Mouse (Mus musculus) hindbrain, embryonic 16.5 days (tissue): Measurements from ENCODE around the gene Tmem198b. TPM values are rescaled to one million over a fixed set of nuclear protein-coding genes. Genes with fewer than 3 reads are reported as not detected.

ENCODE experiments used
- ATAC-seq: fragments of 200-750 bp; cut with Nextera tagmentation; 2 replicates; pipeline ENCODE4 v1.8.0; 2017; ENCODE audit warnings: moderate TSS enrichment, moderate library complexity
- H3K27ac ChIP-seq: fragments of 300-500 bp; sonication (generic); 2 replicates; pipeline ENCODE4 v1.5.1; 2014; ENCODE audit warnings: low read depth, mild to moderate bottlenecking, control low read depth, low read length, moderate library complexity
- H3K27me3 ChIP-seq: fragments of 300-500 bp; sonication (generic); replicated peaks from 2 replicates; pipeline ENCODE4 v1.6.1; 2014; ENCODE audit warnings: low read length; ENCODE audit not compliant: control insufficient read depth, insufficient read depth
- H3K36me3 ChIP-seq: fragments of 300-500 bp; sonication (generic); 2 replicates; pipeline ENCODE4 v1.6.1; 2014; ENCODE audit warnings: mild to moderate bottlenecking, low read length, moderate library complexity, mixed read lengths; ENCODE audit not compliant: control insufficient read depth, insufficient read depth
- H3K4me1 ChIP-seq: fragments of 300-500 bp; sonication (generic); 2 replicates; pipeline ENCODE4 v1.6.1; 2014; ENCODE audit warnings: low read depth, low read length; ENCODE audit not compliant: control insufficient read depth, insufficient read depth
- H3K4me2 ChIP-seq: fragments of 300-500 bp; sonication (generic); 2 replicates; pipeline ENCODE4 v1.6.1; 2014; ENCODE audit warnings: mild to moderate bottlenecking, low read length, control low read depth, moderate library complexity
- H3K4me3 ChIP-seq: fragments of 300-500 bp; sonication (generic); 2 replicates; pipeline ENCODE4 v1.5.1; 2014; ENCODE audit warnings: mild to moderate bottlenecking, low read length, control low read depth, moderate library complexity
- H3K9ac ChIP-seq: fragments of 300-500 bp; sonication (generic); 2 replicates; pipeline ENCODE4 v1.6.1; 2014; ENCODE audit warnings: low read depth, mild to moderate bottlenecking, control low read depth, low read length, moderate library complexity
- H3K9me3 ChIP-seq: fragments of 300-500 bp; sonication (generic); 2 replicates; pipeline ENCODE4 v1.6.1; 2014; ENCODE audit warnings: mild to moderate bottlenecking, low read length, moderate library complexity; ENCODE audit not compliant: control insufficient read depth
- WGBS: fragments of 180-500 bp; shearing (Covaris S2); extraction: QIAGEN DNeasy Blood & Tissue Kit; methylation state at CpG from one replicate; pipeline ENCODE4 v1.1.7; 2014; 5-methylcytosine and 5-hydroxymethylcytosine counted together
- polyA plus RNA-seq: library from polyadenylated mRNA; unstranded; fragments of >200 nt; fragmentation: Nextera tagmentation; extraction: Ambion mirVana; gene quantifications from 2 replicates; pipeline ENCODE4 v1.2.1, GENCODE M21; 2015

Tmem198b gene
- polyA plus RNA-seq, 1 experiment from 2014 or later, result 19.6 TPM

- Histone ChIP-seq H3K4me2 (no peak within 1 kb of the TSS), H3K27ac (no peak within 1 kb of the TSS), H3K27me3 (no peaks in the 10 kb centered on the region), H3K9ac (no peak within 1 kb of the TSS), H3K36me3 (no peaks in the 10 kb centered on the region), H3K9me3 (no peaks in the 10 kb centered on the region), H3K4me1 (no peaks in the 10 kb centered on the region), H3K4me3 (no peak within 1 kb of the TSS)
- WGBS, result 64% methylated on average over 7 of the region's 7 CpGs
- no peak for ATAC-seq
These were observed 13.6 kb downstream of the Tmem198b start, which contains the start of gene Mmp19 for GRCm38 (mm10) chr10:128790398-128791124. Gene Mmp19 (plus strand): TSS chr10:128790910.

DNA sequence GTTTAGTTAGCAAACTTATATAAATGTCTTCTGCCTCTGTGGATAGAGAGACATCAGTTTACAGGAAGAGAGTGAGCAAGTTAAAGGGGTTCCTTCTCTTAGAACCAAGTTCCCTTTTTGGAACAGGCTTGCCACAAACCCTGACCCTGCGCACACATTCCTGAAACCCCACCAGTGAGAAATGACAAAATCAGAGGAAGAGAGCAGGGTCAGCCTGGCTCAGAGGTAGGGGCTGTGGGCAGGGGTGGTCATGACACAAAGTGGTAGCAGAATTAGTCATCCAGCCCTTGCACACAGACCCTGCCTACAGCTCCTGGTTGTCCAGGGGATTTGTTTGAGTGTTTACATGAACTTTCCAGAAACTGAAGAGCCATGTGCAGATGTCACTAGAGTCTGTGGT is 24.0 kb downstream of the Tmem198b start:
- no peaks in the 10 kb centered on the region for H3K4me1 ChIP-seq
- H3K9ac ChIP-seq, result no peak overlapping the region
- no peak for ATAC-seq
- H3K4me3 ChIP-seq, result no peak overlapping the region
- WGBS, result 100% methylated on average over 1 of the region's 1 CpGs
- no peaks in the 10 kb centered on the region for H3K27me3 ChIP-seq
- peaks cover 7% of the 10 kb centered on the region; the same call in 1 of the 2 replicates for H3K9me3 ChIP-seq
- H3K4me2 ChIP-seq, result no peak overlapping the region
- H3K27ac ChIP-seq, result no peak overlapping the region
- no peaks in the 10 kb centered on the region for H3K36me3 ChIP-seq

DNA sequence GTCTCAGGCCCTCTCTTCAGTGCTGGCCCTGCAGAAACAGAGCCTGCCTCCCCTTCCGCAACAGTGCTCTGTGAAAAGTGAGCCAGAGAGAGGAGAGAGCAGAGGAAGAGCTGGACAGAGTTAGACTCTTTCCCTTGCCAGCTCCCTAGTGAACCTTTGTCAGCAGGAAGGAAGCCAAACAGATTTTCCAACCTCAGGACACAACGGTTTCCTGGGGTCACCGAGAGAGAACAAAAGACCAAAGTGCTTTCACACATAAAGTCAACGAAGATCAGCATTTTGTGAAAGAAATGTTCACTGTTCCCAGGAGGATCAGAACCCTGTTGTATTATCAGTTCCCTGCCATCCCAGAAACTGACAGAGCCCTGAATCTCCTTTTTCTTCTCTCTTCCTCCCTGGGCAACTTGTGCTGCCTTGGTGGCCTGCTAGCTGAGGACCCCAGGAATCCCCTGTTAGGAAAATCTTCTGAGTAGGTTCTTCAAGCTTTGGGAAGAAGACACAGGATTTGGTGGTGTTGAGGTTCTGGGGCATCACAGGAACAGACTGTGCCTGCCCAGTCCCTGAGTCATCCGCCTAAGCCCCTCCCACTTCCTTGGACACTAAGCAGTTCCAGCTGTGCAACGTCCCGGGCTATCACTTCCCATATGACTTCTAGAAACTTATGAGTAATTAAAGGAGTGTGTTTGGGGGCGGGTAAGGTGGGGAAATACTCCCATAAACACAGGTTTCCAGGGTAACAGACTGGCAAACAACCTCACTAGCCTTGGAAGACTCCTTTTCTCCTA is 25.0 kb downstream of the Tmem198b start:
- no peaks in the 10 kb centered on the region for H3K36me3 ChIP-seq
- H3K9me3 ChIP-seq, result peaks cover 7% of the 10 kb centered on the region; the same call in 1 of the 2 replicates
- 37% methylated on average over 8 of the region's 8 CpGs for WGBS
- no peak for ATAC-seq
- H3K4me3 ChIP-seq, result no peak overlapping the region
- peak overlapping the region; percentile 16 for H3K27ac ChIP-seq
- no peak overlapping the region for H3K4me2 ChIP-seq
- H3K4me1 ChIP-seq, result no peaks in the 10 kb centered on the region
- H3K27me3 ChIP-seq, result no peaks in the 10 kb centered on the region
- H3K9ac ChIP-seq, result no peak overlapping the region

- Histone ChIP-seq H3K4me3 (no peak overlapping the region), H3K27me3 (no peaks in the 10 kb centered on the region), H3K9ac (no peak overlapping the region), H3K36me3 (no peaks in the 10 kb centered on the region), H3K4me1 (no peaks in the 10 kb centered on the region), H3K27ac (peak overlapping the region; percentile 16), H3K4me2 (no peak overlapping the region), H3K9me3 (peaks cover 2% of the 10 kb centered on the region; the same call in 1 of the 2 replicates)
- 100% methylated on average over 2 of the region's 2 CpGs for WGBS
- ATAC-seq, result no peak
These were observed 25.7 kb downstream of the Tmem198b start for GRCm38 (mm10) chr10:128778441-128778840.

- no peak for ATAC-seq
- Histone ChIP-seq H3K4me2 (no peak overlapping the region), H3K9me3 (no peaks in the 10 kb centered on the region), H3K27ac (no peak overlapping the region), H3K36me3 (no peaks in the 10 kb centered on the region), H3K4me1 (no peaks in the 10 kb centered on the region), H3K4me3 (no peak overlapping the region), H3K9ac (no peak overlapping the region), H3K27me3 (no peaks in the 10 kb centered on the region)
- WGBS, result 34% methylated on average over 5 of the region's 5 CpGs
These were observed 30.5 kb downstream of the Tmem198b start for GRCm38 (mm10) chr10:128773685-128774084.

- 81% methylated on average over 2 of the region's 2 CpGs for WGBS
- ATAC-seq, result no peak
These were observed 31.3 kb downstream of the Tmem198b start for GRCm38 (mm10) chr10:128772895-128773294.

More at GRCm38 (mm10) chr10:128772895-128773294, 31.3 kb downstream of the Tmem198b start:
- H3K4me3 ChIP-seq, result no peak overlapping the region
- no peaks in the 10 kb centered on the region for H3K27me3 ChIP-seq
- H3K4me1 ChIP-seq, result no peaks in the 10 kb centered on the region
- H3K4me2 ChIP-seq, result no peak overlapping the region
- H3K27ac ChIP-seq, result no peak overlapping the region
- no peaks in the 10 kb centered on the region for H3K36me3 ChIP-seq
- no peak overlapping the region for H3K9ac ChIP-seq
- no peaks in the 10 kb centered on the region for H3K9me3 ChIP-seq

Other genes with a start within 250 kb of the Tmem198b start
- 128 and 130 TPM in 2 replicates for gene Pa2g4, start 238.4 kb downstream of the Tmem198b start, polyA plus RNA-seq
- 1.3 and 1.6 TPM in 2 replicates for gene Erbb3, start 214.7 kb downstream of the Tmem198b start, polyA plus RNA-seq
- gene Rps26, start 177.6 kb downstream of the Tmem198b start, polyA plus RNA-seq, result 296 and 313 TPM in 2 replicates
- gene Ikzf4, start 158.4 kb downstream of the Tmem198b start, polyA plus RNA-seq, result 15.3 and 18.9 TPM in 2 replicates
- 14.9 and 16.1 TPM in 2 replicates for gene Suox, start 130.3 kb downstream of the Tmem198b start, polyA plus RNA-seq
- gene Rab5b, start 108.1 kb downstream of the Tmem198b start, polyA plus RNA-seq, result 118 and 130 TPM in 2 replicates
- gene Pmel, start 100.2 kb downstream of the Tmem198b start, polyA plus RNA-seq, result 0.83 and 0.97 TPM in 2 replicates
- gene Cdk2, start 99.3 kb downstream of the Tmem198b start, polyA plus RNA-seq, result 18.3 and 24.2 TPM in 2 replicates
- 7.4 and 8.8 TPM in 2 replicates for gene Dgka, start 59.5 kb downstream of the Tmem198b start, polyA plus RNA-seq
- 40.8 and 46.3 TPM in 2 replicates for gene Pym1, start 56.5 kb downstream of the Tmem198b start, polyA plus RNA-seq
- gene Mmp19, start 13.5 kb downstream of the Tmem198b start, polyA plus RNA-seq, result 0.45 and 0.74 TPM in 2 replicates
- gene Dnajc14, start 308 bp downstream of the Tmem198b start, polyA plus RNA-seq, result 49.6 and 53.2 TPM in 2 replicates
- gene Sarnp, start 13.0 kb upstream of the Tmem198b start, polyA plus RNA-seq, result 137 and 142 TPM in 2 replicates
- 23.6 and 27.6 TPM in 2 replicates for gene Ormdl2, start 17.3 kb upstream of the Tmem198b start, polyA plus RNA-seq
- gene Gdf11, start 87.3 kb upstream of the Tmem198b start, polyA plus RNA-seq, result 5.8 and 6.5 TPM in 2 replicates
- gene Cd63, start 96.6 kb upstream of the Tmem198b start, polyA plus RNA-seq, result 322 and 343 TPM in 2 replicates
- 29.6 and 30.0 TPM in 2 replicates for gene Rdh5, start 118.5 kb upstream of the Tmem198b start, polyA plus RNA-seq
- 247 and 278 TPM in 2 replicates for gene Bloc1s1, start 119.7 kb upstream of the Tmem198b start, polyA plus RNA-seq
- gene Itga7, start 129.4 kb upstream of the Tmem198b start, polyA plus RNA-seq, result 12.7 and 12.8 TPM in 2 replicates
- gene Mettl7b, start 156.6 kb upstream of the Tmem198b start, polyA plus RNA-seq, result not detected in 2 replicates
- gene Olfr9, start 185.1 kb upstream of the Tmem198b start, polyA plus RNA-seq, result not detected in 2 replicates
- not detected in 2 replicates for gene Olfr763, start 206.4 kb upstream of the Tmem198b start, polyA plus RNA-seq
- gene Olfr764-ps1, start 235.5 kb upstream of the Tmem198b start, polyA plus RNA-seq, result not detected in 2 replicates
- not detected in 2 replicates for gene Olfr765, start 245.6 kb upstream of the Tmem198b start, polyA plus RNA-seq